Mouse (Mus musculus) stomach, embryonic 16.5 days (tissue): ENCODE measurements around the gene Timm17a. TPM values are rescaled to one million over a fixed set of nuclear protein-coding genes. Genes with fewer than 3 reads are reported as not detected.
A peak's percentile ranks its signal among the peaks of the same experiment; 100 is the strongest.

Source experiments
- ATAC-seq: fragments of 200-750 bp; cut with Nextera tagmentation; 2 replicates; pipeline ENCODE4 v1.8.0; 2017; ENCODE audit warnings: moderate number of reproducible peaks, moderate TSS enrichment; ENCODE audit not compliant: insufficient read depth, low FRiP score
- H3K27ac ChIP-seq: fragments of 300-500 bp; sonication (generic); 2 replicates; pipeline ENCODE4 v1.5.1; 2014; ENCODE audit warnings: low read length
- H3K27me3 ChIP-seq: fragments of 300-500 bp; sonication (generic); 2 replicates; pipeline ENCODE4 v1.6.1; 2014; ENCODE audit warnings: low read length, control low read depth, mixed read lengths; ENCODE audit not compliant: control insufficient read depth, insufficient read depth
- H3K36me3 ChIP-seq: fragments of 300-500 bp; sonication (generic); 2 replicates; pipeline ENCODE4 v1.6.1; 2014; ENCODE audit warnings: low read length; ENCODE audit not compliant: control insufficient read depth, insufficient read depth
- H3K4me1 ChIP-seq: fragments of 300-500 bp; sonication (generic); 2 replicates; pipeline ENCODE4 v1.6.1; 2014; ENCODE audit warnings: low read length, control low read depth, mixed read lengths; ENCODE audit not compliant: control insufficient read depth, insufficient read depth
- H3K4me2 ChIP-seq: fragments of 300-500 bp; sonication (generic); 2 replicates; pipeline ENCODE4 v1.6.1; 2014; ENCODE audit warnings: low read depth, low read length, mixed read lengths
- H3K4me3 ChIP-seq: fragments of 300-500 bp; sonication (generic); replicated peaks from 2 replicates; pipeline ENCODE4 v1.5.1; 2014; ENCODE audit warnings: mild to moderate bottlenecking, low read length
- H3K9ac ChIP-seq: fragments of 300-500 bp; sonication (generic); 2 replicates; pipeline ENCODE4 v1.6.1; 2014; ENCODE audit warnings: low read length
- H3K9me3 ChIP-seq: fragments of 300-500 bp; sonication (generic); replicated peaks from 2 replicates; pipeline ENCODE4 v1.6.1; 2016; ENCODE audit warnings: low read length, control low read depth; ENCODE audit not compliant: control insufficient read depth
- WGBS: fragments of 180-500 bp; shearing (Covaris S2); extraction: QIAGEN DNeasy Blood & Tissue Kit; methylation state at CpG from one replicate; pipeline ENCODE4 v1.1.7; 2014; 5-methylcytosine and 5-hydroxymethylcytosine counted together
- polyA plus RNA-seq: library from polyadenylated mRNA; unstranded; fragments of >200 nt; fragmentation: Nextera tagmentation; extraction: Ambion mirVana; gene quantifications from 2 replicates; pipeline ENCODE4 v1.2.1, GENCODE M21; 2015

The Timm17a gene
- polyA plus RNA-seq, 1 experiment from 2014 or later, result 219 TPM

GRCm38 (mm10) chr1:135263316-135263715, 50.3 kb downstream of the Timm17a start:
- no peak for ATAC-seq
- Histone ChIP-seq H3K27ac (no peak overlapping the region), H3K9ac (no peak overlapping the region), H3K36me3 (peaks cover 29% of the 10 kb centered on the region), H3K4me1 (peaks cover 4% of the 10 kb centered on the region; the same call in 1 of the 2 replicates), H3K9me3 (no peaks in the 10 kb centered on the region), H3K4me3 (no peak overlapping the region), H3K4me2 (no peak overlapping the region), H3K27me3 (no peaks in the 10 kb centered on the region)
- WGBS, result 75% methylated on average over 9 of the region's 9 CpGs

- Histone ChIP-seq H3K4me3 (no peak overlapping the region), H3K27me3 (no peaks in the 10 kb centered on the region), H3K36me3 (peaks cover 24% of the 10 kb centered on the region; the same call in 1 of the 2 replicates), H3K4me2 (no peak overlapping the region), H3K4me1 (peaks cover 4% of the 10 kb centered on the region; the same call in 1 of the 2 replicates), H3K9me3 (no peaks in the 10 kb centered on the region), H3K27ac (peak overlapping the region; percentile 87; the same call in 1 of the 2 replicates), H3K9ac (no peak overlapping the region)
- no peak for ATAC-seq
- 88% methylated on average over 3 of the region's 3 CpGs for WGBS
These were observed 51.2 kb downstream of the Timm17a start for GRCm38 (mm10) chr1:135262329-135262728.

GRCm38 (mm10) chr1:135260931-135261330, 52.6 kb downstream of the Timm17a start:
- Histone ChIP-seq H3K9ac (peak overlapping the region; percentile 9; the same call in 1 of the 2 replicates), H3K4me2 (peak overlapping the region; percentile 32; the same call in 1 of the 2 replicates), H3K36me3 (peaks cover 22% of the 10 kb centered on the region; the same call in 1 of the 2 replicates), H3K4me3 (no peak overlapping the region), H3K27ac (peak overlapping the region; percentile 87), H3K27me3 (no peaks in the 10 kb centered on the region), H3K4me1 (peaks cover 4% of the 10 kb centered on the region; the same call in 1 of the 2 replicates), H3K9me3 (no peaks in the 10 kb centered on the region)
- WGBS, result 55% methylated on average over 6 of the region's 6 CpGs
- ATAC-seq, result peak; percentile 38; the same call in 1 of the 2 replicates

- no peaks in the 10 kb centered on the region for H3K27me3 ChIP-seq
- peaks cover 4% of the 10 kb centered on the region; the same call in 1 of the 2 replicates for H3K4me1 ChIP-seq
- H3K36me3 ChIP-seq, result 0 out of 2 replicates have a peak, but pooled peaks cover 12% of the 10 kb centered on the region
- WGBS, result under 1% methylated on average over 10 of the region's 10 CpGs
- ATAC-seq, result peak; percentile 62; the same call in 1 of the 2 replicates
- peak overlapping the region; percentile 58 for H3K4me2 ChIP-seq
- H3K9ac ChIP-seq, result peak overlapping the region; percentile 69
- H3K4me3 ChIP-seq, result peak overlapping the region; percentile 40
- H3K27ac ChIP-seq, result peak overlapping the region; percentile 96
- H3K9me3 ChIP-seq, result no peaks in the 10 kb centered on the region
These were observed 54.5 kb downstream of the Timm17a start for GRCm38 (mm10) chr1:135259128-135259436.

GRCm38 (mm10) chr1:135258380-135259127, 55.0 kb downstream of the Timm17a start, which contains the start of gene Elf3:
Gene Elf3, minus strand, starts transcription at chr1:135258568.
- Histone ChIP-seq H3K4me1 (peaks cover 4% of the 10 kb centered on the region; the same call in 1 of the 2 replicates), H3K27me3 (no peaks in the 10 kb centered on the region), H3K36me3 (0 out of 2 replicates have a peak, but pooled peaks cover 7% of the 10 kb centered on the region), H3K4me2 (peak within 1 kb of the TSS; percentile 58), H3K4me3 (peak within 1 kb of the TSS; percentile 53), H3K27ac (peak within 1 kb of the TSS; percentile 96), H3K9ac (peak within 1 kb of the TSS; percentile 75), H3K9me3 (no peaks in the 10 kb centered on the region)
- 12% methylated on average over 19 of the region's 19 CpGs for WGBS
- ATAC-seq, result peak; percentile 90

- peak overlapping the region; percentile 53 for H3K4me3 ChIP-seq
- no peaks in the 10 kb centered on the region for H3K27me3 ChIP-seq
- H3K9me3 ChIP-seq, result no peaks in the 10 kb centered on the region
- peaks cover 8% of the 10 kb centered on the region; the same call in 1 of the 2 replicates for H3K4me1 ChIP-seq
- peak overlapping the region; percentile 77 for H3K27ac ChIP-seq
- H3K9ac ChIP-seq, result peak overlapping the region; percentile 75
- 63% methylated on average over 6 of the region's 6 CpGs for WGBS
- ATAC-seq, result no peak
- H3K36me3 ChIP-seq, result no peaks in the 10 kb centered on the region
- peak overlapping the region; percentile 50 for H3K4me2 ChIP-seq
These were observed 57.3 kb downstream of the Timm17a start for GRCm38 (mm10) chr1:135256299-135256698.

- H3K27me3 ChIP-seq, result no peaks in the 10 kb centered on the region
- no peaks in the 10 kb centered on the region for H3K36me3 ChIP-seq
- no peak overlapping the region for H3K4me3 ChIP-seq
- peaks cover 6% of the 10 kb centered on the region; the same call in 1 of the 2 replicates for H3K4me1 ChIP-seq
- peak overlapping the region; percentile 1; the same call in 1 of the 2 replicates for H3K9ac ChIP-seq
- H3K27ac ChIP-seq, result peak overlapping the region; percentile 13; the same call in 1 of the 2 replicates
- WGBS, result 35% methylated on average over 4 of the region's 4 CpGs
- H3K4me2 ChIP-seq, result peak overlapping the region; percentile 50
- no peaks in the 10 kb centered on the region for H3K9me3 ChIP-seq
- ATAC-seq, result no peak
These were observed 60.7 kb downstream of the Timm17a start for GRCm38 (mm10) chr1:135252854-135253253.

GRCm38 (mm10) chr1:135251405-135251804, 62.2 kb downstream of the Timm17a start:
- Histone ChIP-seq H3K4me1 (peaks cover 6% of the 10 kb centered on the region; the same call in 1 of the 2 replicates), H3K27me3 (no peaks in the 10 kb centered on the region), H3K9me3 (no peaks in the 10 kb centered on the region), H3K9ac (no peak overlapping the region), H3K4me2 (no peak overlapping the region), H3K27ac (peak overlapping the region; percentile 82), H3K4me3 (no peak overlapping the region), H3K36me3 (no peaks in the 10 kb centered on the region)
- no peak for ATAC-seq
- WGBS, result 77% methylated on average over 8 of the region's 8 CpGs

- Histone ChIP-seq H3K4me3 (no peak overlapping the region), H3K27me3 (no peaks in the 10 kb centered on the region), H3K4me2 (no peak overlapping the region), H3K4me1 (peaks cover 6% of the 10 kb centered on the region; the same call in 1 of the 2 replicates), H3K36me3 (no peaks in the 10 kb centered on the region), H3K27ac (peak overlapping the region; percentile 82), H3K9me3 (no peaks in the 10 kb centered on the region), H3K9ac (no peak overlapping the region)
- ATAC-seq, result peak; percentile 90
- WGBS, result 36% methylated on average over 3 of the region's 3 CpGs
These were observed 62.9 kb downstream of the Timm17a start for GRCm38 (mm10) chr1:135250706-135251105.
